Mouse (Mus musculus): ENCODE measurements around the gene Arl15.

GRCm38 (mm10) chr13:113830805-113831204 lies 36.5 kb downstream of the Arl15 start:
- TF ChIP-seq CTCF (IDR thresholded peaks at IDR 0.05) (no peak), EP300 (IDR thresholded peaks at IDR 0.05) (no peak)
